Mouse (Mus musculus) natural killer cell, adult 2 months (primary cell): ENCODE measurements around the gene Ppt1.

ENCODE experiments used
- DNase-seq, 2 experiments: peaks; one replicate each; pipeline ENCODE4 v3.0.0; 2022; ENCODE audit warnings: low spot score in 2 of 2

Ppt1 gene

GRCm38 (mm10) chr4:122905359-122905758 lies 69.3 kb downstream of the Ppt1 start:
- DNase-seq: no peak
